Mouse (Mus musculus): Measurements from ENCODE around the gene Lcn4. TPM values are rescaled to one million over a fixed set of nuclear protein-coding genes. Genes with fewer than 3 reads are reported as not detected.
A peak's percentile ranks its signal among the peaks of the same experiment; 100 is the strongest.

The Lcn4 gene
- polyA plus RNA-seq, 1 experiment from 2014 or later, result 0.14 TPM

- 40% methylated on average over 29 of the region's 29 CpGs for WGBS (ENCODE audit: insufficient replicate concordance)
- no peaks in the 10 kb centered on the region for H3K36me3 ChIP-seq (replicated peaks; ENCODE audit: insufficient read depth, low read length)
Observed at GRCm38 (mm10) chr2:26661768-26662508, 9.1 kb downstream of the Lcn4 start.

GRCm38 (mm10) chr2:26661143-26661752, 9.8 kb downstream of the Lcn4 start:
- Histone ChIP-seq H3K27ac (ENCODE audit: low read depth) (no peak overlapping the region), H3K9me3 (ENCODE audit: low read length) (no peaks in the 10 kb centered on the region), H3K4me3 (ENCODE audit: low read depth, low read length) (peak overlapping the region; percentile 3; the same call in 1 of the 2 replicates), H3K4me1 (ENCODE audit: insufficient read depth) (no peaks in the 10 kb centered on the region), H3K27me3 (ENCODE audit: insufficient read depth, low read length) (0 out of 2 replicates have a peak, but pooled peaks cover 6% of the 10 kb centered on the region), H3K36me3 (replicated peaks; ENCODE audit: insufficient read depth, low read length) (no peaks in the 10 kb centered on the region), H3K9ac (replicated peaks) (no peak overlapping the region), H3K4me2 (ENCODE audit: low read depth, low read length) (peak overlapping the region; percentile 54)
- TF ChIP-seq CTCF (IDR thresholded peaks at IDR 0.05; ENCODE audit: low read depth), result 0 out of 2 replicates have a peak, but pooled peaks have one; percentile 23
- no peak for TF ChIP-seq EP300 (IDR thresholded peaks at IDR 0.05; ENCODE audit: low read depth)
- no peak for ATAC-seq
- DNase-seq, result no peak
- WGBS (ENCODE audit: insufficient replicate concordance), result 1% methylated on average over 13 of the region's 20 CpGs

More at GRCm38 (mm10) chr2:26661768-26662508, 9.1 kb downstream of the Lcn4 start:
- H3K4me3 ChIP-seq (ENCODE audit: low read depth, low read length), result peak overlapping the region; percentile 3; the same call in 1 of the 2 replicates
- no peak overlapping the region for H3K9ac ChIP-seq (replicated peaks)
- no peak for TF ChIP-seq CTCF (IDR thresholded peaks at IDR 0.05; ENCODE audit: low read depth)
- TF ChIP-seq EP300 (IDR thresholded peaks at IDR 0.05; ENCODE audit: low read depth), result no peak
- no peak overlapping the region for H3K27ac ChIP-seq (ENCODE audit: low read depth)
- DNase-seq (no peak), ATAC-seq (no peak)
- H3K9me3 ChIP-seq (ENCODE audit: low read length), result no peaks in the 10 kb centered on the region
- 0 out of 2 replicates have a peak, but pooled peaks cover 6% of the 10 kb centered on the region for H3K27me3 ChIP-seq (ENCODE audit: insufficient read depth, low read length)
- no peaks in the 10 kb centered on the region for H3K4me1 ChIP-seq (ENCODE audit: insufficient read depth)
- peak overlapping the region; percentile 54 for H3K4me2 ChIP-seq (ENCODE audit: low read depth, low read length)

- Histone ChIP-seq H3K4me3 (ENCODE audit: low read depth, low read length) (no peak overlapping the region), H3K4me1 (ENCODE audit: insufficient read depth) (no peaks in the 10 kb centered on the region), H3K4me2 (ENCODE audit: low read depth, low read length) (no peak overlapping the region), H3K27ac (ENCODE audit: low read depth) (no peak overlapping the region), H3K9ac (replicated peaks) (no peak overlapping the region), H3K27me3 (ENCODE audit: insufficient read depth, low read length) (0 out of 2 replicates have a peak, but pooled peaks cover 3% of the 10 kb centered on the region), H3K36me3 (replicated peaks; ENCODE audit: insufficient read depth, low read length) (no peaks in the 10 kb centered on the region), H3K9me3 (ENCODE audit: low read length) (no peaks in the 10 kb centered on the region)
- ATAC-seq (no peak), DNase-seq (no peak)
- 61% methylated on average over 2 of the region's 2 CpGs for WGBS (ENCODE audit: insufficient replicate concordance)
- TF ChIP-seq CTCF (IDR thresholded peaks at IDR 0.05; ENCODE audit: low read depth), result no peak
- no peak for TF ChIP-seq EP300 (IDR thresholded peaks at IDR 0.05; ENCODE audit: low read depth)
Observed at GRCm38 (mm10) chr2:26657426-26657825, 13.7 kb downstream of the Lcn4 start.

GRCm38 (mm10) chr2:26654687-26655086, 16.4 kb downstream of the Lcn4 start:
- WGBS (ENCODE audit: insufficient replicate concordance), result 17% methylated on average over 1 of the region's 1 CpGs

GRCm38 (mm10) chr2:26646643-26647293, 24.3 kb downstream of the Lcn4 start:
- H3K4me2 ChIP-seq (ENCODE audit: low read depth, low read length), result no peak overlapping the region
- DNase-seq (peak; percentile 90), ATAC-seq (peak; percentile 97)
- H3K9me3 ChIP-seq (ENCODE audit: low read length), result no peaks in the 10 kb centered on the region
- no peak overlapping the region for H3K4me3 ChIP-seq (ENCODE audit: low read depth, low read length)
- no peaks in the 10 kb centered on the region for H3K4me1 ChIP-seq (ENCODE audit: insufficient read depth)
- H3K27ac ChIP-seq (ENCODE audit: low read depth), result no peak overlapping the region
- peak; percentile 100 for TF ChIP-seq CTCF (IDR thresholded peaks at IDR 0.05; ENCODE audit: low read depth)
- TF ChIP-seq EP300 (IDR thresholded peaks at IDR 0.05; ENCODE audit: low read depth), result no peak
- 15% methylated on average over 3 of the region's 3 CpGs for WGBS (ENCODE audit: insufficient replicate concordance)
- H3K27me3 ChIP-seq (ENCODE audit: insufficient read depth, low read length), result no peaks in the 10 kb centered on the region
- H3K36me3 ChIP-seq (replicated peaks; ENCODE audit: insufficient read depth, low read length), result no peaks in the 10 kb centered on the region
- no peak overlapping the region for H3K9ac ChIP-seq (replicated peaks)

More at GRCm38 (mm10) chr2:26654687-26655086, 16.4 kb downstream of the Lcn4 start:
- no peaks in the 10 kb centered on the region for H3K9me3 ChIP-seq (ENCODE audit: low read length)
- H3K36me3 ChIP-seq (replicated peaks; ENCODE audit: insufficient read depth, low read length), result no peaks in the 10 kb centered on the region
- DNase-seq, result no peak
- no peaks in the 10 kb centered on the region for H3K4me1 ChIP-seq (ENCODE audit: insufficient read depth)
- no peak overlapping the region for H3K4me2 ChIP-seq (ENCODE audit: low read depth, low read length)
- no peak for ATAC-seq
- no peak overlapping the region for H3K27ac ChIP-seq (ENCODE audit: low read depth)
- H3K27me3 ChIP-seq (ENCODE audit: insufficient read depth, low read length), result no peaks in the 10 kb centered on the region
- no peak for TF ChIP-seq CTCF (IDR thresholded peaks at IDR 0.05; ENCODE audit: low read depth)
- TF ChIP-seq EP300 (IDR thresholded peaks at IDR 0.05; ENCODE audit: low read depth), result no peak
- no peak overlapping the region for H3K4me3 ChIP-seq (ENCODE audit: low read depth, low read length)
- no peak overlapping the region for H3K9ac ChIP-seq (replicated peaks)

GRCm38 (mm10) chr2:26643942-26644341, 27.1 kb downstream of the Lcn4 start:
- Histone ChIP-seq H3K4me3 (ENCODE audit: low read depth, low read length) (no peak overlapping the region), H3K9me3 (ENCODE audit: low read length) (no peaks in the 10 kb centered on the region), H3K9ac (replicated peaks) (no peak overlapping the region), H3K27ac (ENCODE audit: low read depth) (no peak overlapping the region), H3K4me1 (ENCODE audit: insufficient read depth) (peaks cover 10% of the 10 kb centered on the region), H3K4me2 (ENCODE audit: low read depth, low read length) (no peak overlapping the region), H3K36me3 (replicated peaks; ENCODE audit: insufficient read depth, low read length) (no peaks in the 10 kb centered on the region), H3K27me3 (ENCODE audit: insufficient read depth, low read length) (no peaks in the 10 kb centered on the region)
- DNase-seq, result peak; percentile 79
- TF ChIP-seq CTCF (IDR thresholded peaks at IDR 0.05; ENCODE audit: low read depth), result peak; percentile 73
- no peak for TF ChIP-seq EP300 (IDR thresholded peaks at IDR 0.05; ENCODE audit: low read depth)
- no peak for ATAC-seq
- WGBS (ENCODE audit: insufficient replicate concordance), result 58% methylated on average over 2 of the region's 2 CpGs

All from liver, postnatal 0 days (tissue).